Mouse (Mus musculus): ENCODE measurements at regions not wholly inside any gene's neighbourhood (a gene's known extent, or its start where the extent isn't known, plus 50 kb on each side); places are given as distances from the start of the nearest gene placed in this dataset.

GRCm38 (mm10) chr2:143419791-143420190 is 126.2 kb upstream of the Pcsk2 start:
- H3K4me2 ChIP-seq (replicated peaks) = no peak overlapping the region
- H3K9me3 ChIP-seq = no peaks in the 10 kb centered on the region
- WGBS = 88% methylated on average over 2 of the region's 2 CpGs
- H3K36me3 ChIP-seq = no peaks in the 10 kb centered on the region
- H3K27ac ChIP-seq (replicated peaks) = no peak overlapping the region
- no peak overlapping the region for H3K4me3 ChIP-seq
- no peaks in the 10 kb centered on the region for H3K4me1 ChIP-seq
- H3K27me3 ChIP-seq = no peaks in the 10 kb centered on the region
- ATAC-seq (replicated peaks) = no peak
- no peak overlapping the region for H3K9ac ChIP-seq (replicated peaks)

DNA sequence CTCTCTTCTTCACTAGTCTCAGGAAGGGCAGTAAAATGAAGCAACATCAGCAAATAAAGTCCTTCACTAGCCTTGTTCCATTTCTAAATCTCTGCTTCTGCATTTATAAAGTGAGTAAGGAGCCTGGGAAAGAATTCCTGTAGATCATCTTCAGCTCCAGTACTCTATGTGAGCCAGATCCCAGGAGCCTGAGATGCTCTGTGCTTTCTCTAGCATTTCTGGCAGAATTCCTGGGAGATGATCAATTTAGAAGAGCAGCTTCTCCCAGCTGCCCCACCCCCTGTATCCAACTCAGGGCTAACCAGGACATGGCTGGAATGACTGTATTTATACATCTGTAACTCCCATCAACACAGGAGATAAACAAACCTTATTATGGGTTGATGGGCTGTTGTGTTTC is 95.3 kb upstream of the Pcsk2 start:
- no peak overlapping the region for H3K4me2 ChIP-seq (replicated peaks)
- H3K9ac ChIP-seq (replicated peaks) = no peak overlapping the region
- no peaks in the 10 kb centered on the region for H3K36me3 ChIP-seq
- no peak overlapping the region for H3K4me3 ChIP-seq
- no peaks in the 10 kb centered on the region for H3K27me3 ChIP-seq
- H3K27ac ChIP-seq (replicated peaks) = no peak overlapping the region
- no peaks in the 10 kb centered on the region for H3K9me3 ChIP-seq
- no peak for ATAC-seq (replicated peaks)
- H3K4me1 ChIP-seq = no peaks in the 10 kb centered on the region

DNA sequence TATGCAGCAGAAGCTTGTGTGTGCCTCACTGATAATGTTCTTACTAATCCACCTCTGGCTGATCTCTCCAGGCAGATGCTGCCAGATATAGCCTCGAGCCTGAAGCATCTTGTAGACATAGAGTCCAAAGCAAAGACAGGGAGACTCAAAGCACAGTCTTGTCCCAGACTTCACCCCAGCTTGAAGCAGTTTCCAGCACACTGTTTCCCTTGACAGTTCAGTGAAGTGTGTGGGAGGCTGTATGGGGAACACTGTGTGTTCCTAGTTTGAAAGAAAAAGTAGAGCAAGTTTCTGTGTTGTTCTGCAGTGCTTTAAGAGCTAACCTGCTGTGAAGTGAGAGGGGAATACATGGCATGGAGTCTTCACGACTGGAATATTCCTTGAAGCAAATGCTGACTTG is 94.7 kb upstream of the Pcsk2 start:
- Histone ChIP-seq H3K27ac (replicated peaks) (no peak overlapping the region), H3K36me3 (no peaks in the 10 kb centered on the region), H3K9ac (replicated peaks) (no peak overlapping the region), H3K4me2 (replicated peaks) (no peak overlapping the region), H3K4me3 (no peak overlapping the region), H3K27me3 (no peaks in the 10 kb centered on the region), H3K9me3 (no peaks in the 10 kb centered on the region), H3K4me1 (no peaks in the 10 kb centered on the region)
- no peak for ATAC-seq (replicated peaks)
- 39% methylated on average over 2 of the region's 2 CpGs for WGBS

DNA sequence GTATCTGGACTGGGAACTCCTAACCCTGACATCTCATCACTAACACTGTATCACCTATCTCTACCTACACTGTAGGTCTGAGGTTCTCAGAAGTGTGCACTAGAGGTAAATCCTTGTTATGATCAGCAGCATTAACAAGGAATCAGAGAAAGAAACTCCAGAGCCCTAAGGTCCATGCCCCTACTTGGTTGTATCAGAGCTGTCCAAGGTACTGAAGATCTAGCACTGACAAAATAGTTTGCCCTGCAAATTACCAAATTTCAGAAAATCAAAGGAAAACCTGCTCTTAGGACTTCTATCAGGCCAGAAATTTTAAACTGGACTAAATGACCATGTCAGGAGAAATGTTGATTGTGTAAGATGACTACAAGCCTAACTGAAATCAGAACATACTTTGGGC is 94.3 kb upstream of the Pcsk2 start:
- H3K9me3 ChIP-seq = no peaks in the 10 kb centered on the region
- H3K27me3 ChIP-seq = no peaks in the 10 kb centered on the region
- ATAC-seq (replicated peaks) = no peak
- H3K4me1 ChIP-seq = no peaks in the 10 kb centered on the region
- no peak overlapping the region for H3K4me3 ChIP-seq
- H3K27ac ChIP-seq (replicated peaks) = no peak overlapping the region
- no peak overlapping the region for H3K9ac ChIP-seq (replicated peaks)
- no peaks in the 10 kb centered on the region for H3K36me3 ChIP-seq
- H3K4me2 ChIP-seq (replicated peaks) = no peak overlapping the region

- H3K4me3 ChIP-seq = no peak overlapping the region
- H3K36me3 ChIP-seq = no peaks in the 10 kb centered on the region
- no peak overlapping the region for H3K9ac ChIP-seq (replicated peaks)
- H3K27me3 ChIP-seq = no peaks in the 10 kb centered on the region
- ATAC-seq (replicated peaks) = no peak
- H3K27ac ChIP-seq (replicated peaks) = no peak overlapping the region
- WGBS = 76% methylated on average over 5 of the region's 5 CpGs
- H3K9me3 ChIP-seq = no peaks in the 10 kb centered on the region
- no peaks in the 10 kb centered on the region for H3K4me1 ChIP-seq
- no peak overlapping the region for H3K4me2 ChIP-seq (replicated peaks)
Measured at GRCm38 (mm10) chr2:143467936-143468335, 78.0 kb upstream of the Pcsk2 start.

- Histone ChIP-seq H3K27ac (replicated peaks) (no peak overlapping the region), H3K4me1 (no peaks in the 10 kb centered on the region), H3K4me2 (replicated peaks) (no peak overlapping the region), H3K4me3 (no peak overlapping the region), H3K27me3 (no peaks in the 10 kb centered on the region), H3K9me3 (no peaks in the 10 kb centered on the region), H3K9ac (replicated peaks) (no peak overlapping the region), H3K36me3 (no peaks in the 10 kb centered on the region)
- ATAC-seq (replicated peaks) = no peak
- 68% methylated on average over 3 of the region's 3 CpGs for WGBS
Measured at GRCm38 (mm10) chr2:143471394-143471793, 74.6 kb upstream of the Pcsk2 start.

- H3K4me2 ChIP-seq (replicated peaks) = no peak overlapping the region
- WGBS = 29% methylated on average over 3 of the region's 3 CpGs
- H3K27ac ChIP-seq (replicated peaks) = no peak overlapping the region
- ATAC-seq (replicated peaks) = peak; percentile 85
- H3K36me3 ChIP-seq = no peaks in the 10 kb centered on the region
- H3K9me3 ChIP-seq = no peaks in the 10 kb centered on the region
- H3K4me3 ChIP-seq = no peak overlapping the region
- no peaks in the 10 kb centered on the region for H3K27me3 ChIP-seq
- peaks cover 6% of the 10 kb centered on the region for H3K4me1 ChIP-seq
- no peak overlapping the region for H3K9ac ChIP-seq (replicated peaks)
Measured at GRCm38 (mm10) chr2:143490830-143491229, 55.1 kb upstream of the Pcsk2 start.

All from forebrain, embryonic 15.5 days (tissue).